Mouse (Mus musculus): ENCODE results near the gene Sdr39u1. TPM values are rescaled to one million over a fixed set of nuclear protein-coding genes. Genes with fewer than 3 reads are reported as not detected.
A peak's percentile ranks its signal among the peaks of the same experiment; 100 is the strongest.

Sdr39u1 gene
- total RNA-seq (2021), result 10 to 100 TPM; 90.4 to 96.1 TPM

DNA sequence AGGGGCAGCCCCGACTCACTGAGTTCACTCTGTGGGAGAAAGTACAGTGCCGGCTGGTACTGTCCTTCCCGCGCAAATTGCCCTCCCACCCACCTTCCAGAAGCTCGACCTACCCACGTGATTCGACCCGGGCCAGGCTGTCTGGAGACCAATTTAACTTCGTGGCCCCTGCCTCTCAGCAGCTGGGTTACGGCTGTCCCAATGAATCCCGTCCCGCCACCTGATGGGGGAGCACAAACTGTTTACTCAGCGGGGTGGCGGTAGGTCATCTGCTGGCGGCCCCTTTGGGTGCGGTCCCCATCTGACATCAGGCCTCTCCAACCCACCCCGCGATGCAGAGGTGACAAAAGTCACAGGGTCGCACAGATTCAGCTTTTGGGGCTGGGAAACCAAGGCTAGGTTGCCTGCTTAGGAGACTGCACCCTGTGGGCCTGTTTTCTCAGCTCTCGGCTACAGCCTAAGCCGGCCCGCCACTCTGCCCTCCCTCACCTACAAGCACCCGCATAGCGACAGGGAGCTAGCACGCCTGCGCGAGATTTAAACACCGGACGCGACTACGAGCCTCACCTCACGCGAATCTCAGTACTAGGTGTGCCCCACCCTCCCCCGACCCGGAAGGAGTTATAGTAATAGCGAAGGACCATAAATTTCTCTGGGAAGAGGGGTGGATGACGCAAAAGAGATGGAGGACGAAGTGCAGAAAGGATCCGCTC, at the start of gene Sdr39u1:
Sdr39u1 (minus strand) TSS at position 593 of the 713 bp plus-strand sequence.
- peak; percentile 88 to 93 for DNase-seq (ENCODE audit: extremely low spot score in 1 of 2, low spot score in 2 of 2)

DNA sequence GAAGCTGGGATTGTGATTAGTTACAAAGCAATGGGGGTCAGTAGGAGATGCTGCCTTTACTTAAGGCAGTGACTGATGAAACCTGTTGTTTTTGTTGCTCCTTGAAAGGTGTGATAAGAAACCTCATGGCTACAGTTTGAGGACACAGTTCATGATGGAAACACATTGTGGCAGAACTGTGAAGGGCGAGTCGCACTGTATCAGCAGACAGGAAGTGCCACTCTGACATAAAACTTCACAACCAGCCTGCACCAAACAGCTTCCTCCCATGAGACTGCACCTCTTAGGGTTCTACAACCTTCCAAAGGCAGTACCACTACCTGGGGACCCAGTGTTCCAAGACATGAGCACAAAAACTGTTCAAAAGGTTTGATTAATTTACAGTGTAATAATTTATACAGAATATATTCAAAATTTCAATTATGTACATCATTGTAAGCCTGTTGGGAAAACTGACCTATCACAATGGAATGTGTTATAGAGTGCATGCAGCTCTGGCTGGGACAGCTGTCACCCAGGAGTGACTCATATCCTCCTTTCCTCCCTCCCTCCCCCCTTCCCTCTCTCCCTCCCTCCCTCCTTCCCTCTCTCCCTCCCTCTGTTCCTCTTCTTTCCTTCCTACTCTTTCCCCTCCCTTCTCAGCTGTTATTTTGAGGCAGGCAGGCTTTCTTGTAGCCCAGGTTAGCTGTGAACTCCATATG, 46.3 kb upstream of the Sdr39u1 start:
- no peak for DNase-seq (ENCODE audit: extremely low spot score in 1 of 2, low spot score in 2 of 2)
- intact Hi-C loops (cut with DNase I), result no loop called here

More for the DNA sequence above, at the start of gene Sdr39u1:
- intact Hi-C loops (cut with DNase I), result no loop called here

DNA sequence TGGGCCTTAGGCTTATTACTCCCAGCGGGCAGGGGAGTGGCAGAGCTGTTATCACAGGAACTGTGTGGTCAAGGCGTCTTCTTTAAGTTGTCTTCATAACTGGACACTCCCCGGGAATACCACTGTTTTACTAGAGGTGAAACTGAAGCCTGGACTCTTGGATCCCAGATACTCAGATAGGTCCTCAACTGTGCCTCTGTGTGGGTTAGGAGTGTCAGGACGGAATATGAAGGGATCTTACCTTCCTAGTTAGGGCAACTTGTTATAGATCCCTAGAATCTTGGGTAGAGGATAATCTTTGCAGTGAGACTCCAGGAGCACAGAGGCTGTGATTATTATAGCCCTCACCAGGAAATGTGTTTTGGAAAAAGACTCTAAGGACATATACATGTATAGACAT, 44.5 kb upstream of the Sdr39u1 start, which contains the start of gene Cma1:
Cma1 (minus strand) TSS at position 101 of the 400 bp plus-strand sequence.
- intact Hi-C loops (cut with DNase I), result loop anchor here (5.0 kb wide), 1 partner anchor 48 kb away; no protein-coding TSS in a partner anchor
- no peak for DNase-seq (ENCODE audit: extremely low spot score in 1 of 2, low spot score in 2 of 2)

DNA sequence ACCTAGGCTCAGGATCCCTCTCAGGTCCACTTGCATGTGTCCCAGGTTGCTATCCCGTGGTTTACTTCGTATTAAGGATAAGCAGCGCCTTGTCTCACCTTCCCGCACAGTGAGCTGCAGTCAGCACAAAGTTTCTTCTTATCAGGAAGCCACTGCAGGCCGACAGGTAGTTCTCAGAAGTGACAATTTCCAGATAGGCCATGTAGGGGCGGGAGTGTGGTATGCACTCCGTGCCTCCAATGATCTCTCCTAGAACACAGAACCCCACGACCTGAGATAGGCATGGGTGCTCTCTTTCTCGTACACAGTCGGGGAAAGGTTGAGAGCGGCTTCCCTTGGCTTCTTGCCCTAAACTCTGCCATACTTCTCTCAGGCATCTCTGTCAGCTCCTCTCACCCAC, 43.5 kb upstream of the Sdr39u1 start:
- intact Hi-C loops (cut with DNase I), result loop anchor here (5.0 kb wide), 1 partner anchor 49 kb away; no protein-coding TSS in a partner anchor
- DNase-seq (ENCODE audit: extremely low spot score in 1 of 2, low spot score in 2 of 2), result no peak

DNA sequence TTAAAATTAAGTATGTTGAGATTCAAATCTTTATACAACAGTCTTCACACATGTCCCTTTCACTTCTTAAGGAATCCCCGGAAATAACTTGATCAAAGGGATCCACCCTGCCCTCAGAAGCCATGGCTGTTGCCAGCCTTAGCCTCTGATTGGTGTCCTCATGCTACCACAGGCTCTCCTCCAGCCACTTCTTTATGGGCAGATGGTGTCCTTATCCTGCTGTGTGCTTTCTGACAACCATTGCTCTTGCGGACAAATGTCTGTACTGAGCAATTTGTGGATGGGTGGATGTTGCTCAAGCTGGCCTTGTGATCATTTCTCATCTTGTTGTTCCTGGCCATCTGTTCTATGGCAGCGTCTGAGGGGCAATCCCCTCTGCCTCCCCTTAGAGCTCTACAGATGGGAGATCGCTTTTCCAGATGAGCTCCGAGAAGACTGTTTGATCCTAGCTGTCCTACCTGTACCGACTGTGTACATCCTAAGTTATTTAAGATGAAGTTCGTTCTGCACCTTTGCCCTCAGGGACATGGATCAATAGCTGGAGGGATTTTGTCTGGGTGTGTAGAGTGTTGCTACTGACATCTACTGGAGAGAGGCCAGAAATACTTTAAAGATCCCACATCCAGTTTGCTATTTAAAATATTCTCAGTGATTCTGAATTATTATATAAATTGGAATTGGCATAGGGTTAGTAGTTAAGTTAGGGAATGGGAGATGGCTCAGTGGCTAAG, 40.1 kb upstream of the Sdr39u1 start:
- no peak for DNase-seq (ENCODE audit: extremely low spot score in 1 of 2, low spot score in 2 of 2)
- intact Hi-C loops (cut with DNase I), result loop anchor here (5.0 kb wide), 1 partner anchor 52 kb away; no protein-coding TSS in a partner anchor

- peak in 1 of 2 experiments; percentile 64 for DNase-seq (ENCODE audit: extremely low spot score in 1 of 2, low spot score in 2 of 2)
- intact Hi-C loops (cut with DNase I), result no loop called here
Observed at GRCm38 (mm10) chr14:55933586-55933985, 33.5 kb upstream of the Sdr39u1 start.

- intact Hi-C loops (cut with DNase I), result no loop called here
- DNase-seq (ENCODE audit: extremely low spot score in 1 of 2, low spot score in 2 of 2), result no peak
Observed at GRCm38 (mm10) chr14:55929263-55929997, 29.3 kb upstream of the Sdr39u1 start.

DNA sequence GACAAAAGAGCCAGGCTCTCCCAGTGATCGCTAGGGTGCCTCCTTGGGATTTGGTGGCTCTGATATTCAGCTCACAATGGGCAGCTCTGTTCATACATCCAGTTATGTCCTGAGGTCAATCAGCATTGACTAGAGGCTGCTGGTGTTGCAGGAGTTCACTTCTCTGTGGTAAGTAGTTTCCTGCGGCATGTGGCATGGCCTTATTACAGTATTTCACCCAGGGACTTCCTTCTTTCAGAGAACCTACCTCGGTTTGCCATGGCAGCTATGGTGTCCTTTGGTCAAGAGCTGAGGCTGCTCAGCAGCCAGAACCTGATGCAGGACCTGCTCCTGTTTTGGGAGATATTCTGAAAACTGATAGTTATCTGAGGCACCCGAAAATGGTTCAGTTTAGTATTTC, 26.8 kb upstream of the Sdr39u1 start:
- no peak for DNase-seq (ENCODE audit: extremely low spot score in 1 of 2, low spot score in 2 of 2)
- intact Hi-C loops (cut with DNase I), result no loop called here

GRCm38 (mm10) chr14:55922475-55923232, 22.6 kb upstream of the Sdr39u1 start:
- intact Hi-C loops (cut with DNase I), result no loop called here
- DNase-seq (ENCODE audit: extremely low spot score in 1 of 2, low spot score in 2 of 2), result no peak

GRCm38 (mm10) chr14:55918240-55919082, 18.4 kb upstream of the Sdr39u1 start:
- intact Hi-C loops (cut with DNase I), result loop anchor here (5.0 to 10.0 kb wide), 4 partner anchors 46 to 234 kb away; partner anchors contain the start of genes Adcy4, Ltb4r2 and Tinf2
- peak; percentile 75 to 80 for DNase-seq (ENCODE audit: extremely low spot score in 1 of 2, low spot score in 2 of 2)

DNA sequence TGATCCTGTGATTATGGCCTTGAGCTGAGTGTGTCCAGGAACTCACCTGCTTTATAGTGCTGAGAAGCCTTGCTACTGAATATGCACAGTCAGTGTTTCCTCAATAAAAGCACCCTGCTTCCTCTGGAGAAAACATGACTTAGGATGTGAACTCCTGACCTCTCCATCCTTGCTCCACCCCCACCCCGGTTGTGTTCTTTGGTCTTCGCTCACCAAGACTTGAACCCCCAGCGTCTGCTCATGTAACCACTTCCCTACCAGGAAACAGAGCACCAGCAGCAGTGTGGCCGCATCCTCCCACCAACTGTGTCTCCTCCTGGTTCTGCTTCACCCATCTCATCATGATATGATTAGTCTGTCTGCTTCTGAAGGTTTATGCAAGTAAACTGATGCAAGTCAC, 13.3 kb upstream of the Sdr39u1 start:
- intact Hi-C loops (cut with DNase I), result loop anchor here (10.0 kb wide), 1 partner anchor 229 kb away; the partner anchor contains the start of gene Tinf2
- no peak for DNase-seq (ENCODE audit: extremely low spot score in 1 of 2, low spot score in 2 of 2)

DNA sequence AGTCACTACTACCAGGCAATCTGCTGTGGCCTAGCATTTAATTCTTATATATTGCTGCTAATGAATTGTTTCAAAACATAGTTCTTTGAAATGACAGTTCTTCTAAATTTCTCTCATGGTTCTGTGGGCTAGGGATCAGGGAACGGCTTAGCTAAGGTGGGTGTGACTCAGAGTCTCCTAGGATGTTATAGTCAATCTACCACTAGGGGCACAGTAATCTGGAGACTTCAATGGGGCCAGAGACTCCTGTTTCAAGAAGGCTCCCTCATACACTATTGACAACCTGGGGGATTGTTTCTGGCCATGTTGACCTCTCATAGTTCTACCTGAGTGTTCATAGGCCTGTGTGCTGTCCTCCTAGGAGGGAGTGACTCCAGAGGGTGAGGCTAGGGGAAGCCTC, 5.4 kb upstream of the Sdr39u1 start:
- intact Hi-C loops (cut with DNase I), result no loop called here
- DNase-seq (ENCODE audit: extremely low spot score in 1 of 2, low spot score in 2 of 2), result no peak

DNA sequence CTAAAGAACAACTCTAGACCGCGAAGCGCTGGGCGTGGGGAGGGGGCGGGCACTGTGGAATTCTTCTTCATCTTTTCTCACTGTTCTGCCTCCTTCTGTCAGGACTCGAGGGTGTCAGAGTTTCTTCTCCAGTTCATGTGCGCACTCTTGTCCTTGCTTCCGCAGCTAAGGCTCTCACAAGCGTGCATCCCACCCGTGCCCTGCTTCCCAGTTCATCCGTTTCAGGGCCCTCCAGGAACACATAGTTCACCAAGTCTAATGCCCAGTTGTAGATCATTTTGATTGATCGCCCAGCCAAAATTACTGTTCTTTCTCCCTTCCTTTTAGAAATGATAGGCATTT, 292 bp upstream of the Sdr39u1 start:
- no peak for DNase-seq (ENCODE audit: extremely low spot score in 1 of 2, low spot score in 2 of 2)
- intact Hi-C loops (cut with DNase I), result no loop called here

GRCm38 (mm10) chr14:55898947-55899346, 1.1 kb downstream of the Sdr39u1 start:
- intact Hi-C loops (cut with DNase I), result no loop called here
- DNase-seq (ENCODE audit: extremely low spot score in 1 of 2, low spot score in 2 of 2), result no peak

DNA sequence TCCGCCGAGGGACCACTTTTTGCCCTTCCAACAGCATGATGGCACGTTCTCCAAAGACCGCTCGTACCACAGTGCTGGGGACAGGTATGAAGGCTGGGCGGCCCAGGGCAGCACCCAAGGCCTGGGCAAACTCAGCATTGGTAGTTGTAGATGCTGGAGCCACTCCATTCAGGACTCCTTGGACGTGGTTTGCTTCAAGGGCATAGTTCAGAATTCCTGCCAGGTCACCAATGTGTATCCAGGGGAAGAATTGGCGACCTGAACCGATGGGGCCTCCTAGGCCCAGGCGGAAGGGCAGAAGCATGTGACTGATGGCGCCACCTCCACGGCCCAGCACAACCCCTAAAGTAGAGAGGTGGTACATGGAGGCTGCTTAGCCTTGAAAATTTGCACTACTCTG, 2.4 kb downstream of the Sdr39u1 start:
- DNase-seq (ENCODE audit: extremely low spot score in 1 of 2, low spot score in 2 of 2), result no peak
- intact Hi-C loops (cut with DNase I), result no loop called here

- intact Hi-C loops (cut with DNase I), result no loop called here
- no peak for DNase-seq (ENCODE audit: extremely low spot score in 1 of 2, low spot score in 2 of 2)
Observed at GRCm38 (mm10) chr14:55886571-55887382, 13.3 kb downstream of the Sdr39u1 start.
